Mouse (Mus musculus) hematopoietic stem cell, adult 5-6 weeks (primary cell): ENCODE results near the gene Gbp2. TPM values are rescaled to one million over a fixed set of nuclear protein-coding genes. Genes with fewer than 3 reads are reported as not detected.
"Not testable (repeated sequence)": the region's sequence is repeated elsewhere in the genome, so short reads cannot be mapped to it uniquely, and the experiment has no call there.

ENCODE experiments used
- ATAC-seq, 2 experiments: fragments of 125-278 bp in 1 of 2; replicated peaks in 1 of 2; 2 replicates each; pipeline ENCODE4 v1.8.0; 2016 to 2017; ENCODE audit warnings: inconsistent platforms in 2 of 2, mild to moderate bottlenecking in 2 of 2, moderate number of reproducible peaks in 2 of 2, low read depth in 1 of 2, moderate TSS enrichment in 1 of 2; ENCODE audit not compliant: low FRiP score in 2 of 2, poor library complexity in 2 of 2, severe bottlenecking in 2 of 2, insufficient read depth in 1 of 2, low TSS enrichment in 1 of 2
- total RNA-seq: library from RNA; stranded (forward); fragments of 172-1452, 232-1000 nt; gene quantifications from 2 replicates; pipeline ENCODE4 v1.2.3, GENCODE M21; 2017

Gbp2 gene
- total RNA-seq, result 67.2 and 88.6 TPM in 2 replicates

GRCm38 (mm10) chr3:142620111-142620955, at the start of gene Gbp2:
Gene Gbp2 (plus strand): TSS chr3:142620602.
- peak; percentile 62 to 80; a peak in 3 of 4 replicates for ATAC-seq

GRCm38 (mm10) chr3:142570738-142571137, 49.7 kb upstream of the Gbp2 start:
- ATAC-seq, result no peak

GRCm38 (mm10) chr3:142577108-142577507, 43.3 kb upstream of the Gbp2 start:
- ATAC-seq, result 0 out of 4 replicates have a peak, but pooled peaks of 1 of the 2 experiments have one; percentile 27

GRCm38 (mm10) chr3:142578342-142578741, 42.1 kb upstream of the Gbp2 start:
- ATAC-seq, result no peak

- ATAC-seq, result no peak
These were observed 37.3 kb upstream of the Gbp2 start for GRCm38 (mm10) chr3:142583067-142583466.

- ATAC-seq, result no peak
These were observed 33.0 kb upstream of the Gbp2 start for GRCm38 (mm10) chr3:142587386-142587785.

GRCm38 (mm10) chr3:142588888-142589287, 31.5 kb upstream of the Gbp2 start:
- no peak for ATAC-seq

- ATAC-seq, result no peak
These were observed 29.9 kb upstream of the Gbp2 start for GRCm38 (mm10) chr3:142590431-142591067.

GRCm38 (mm10) chr3:142594547-142594946, 25.9 kb upstream of the Gbp2 start, which contains the start of gene Gbp2b:
Gene Gbp2b (plus strand): TSS chr3:142594847.
- ATAC-seq, result no peak

- no peak for ATAC-seq
These were observed 22.5 kb upstream of the Gbp2 start for GRCm38 (mm10) chr3:142597923-142598322.

- ATAC-seq, result no peak
These were observed 18.7 kb upstream of the Gbp2 start for GRCm38 (mm10) chr3:142601675-142602074.

- ATAC-seq, result no peak
These were observed 1.7 kb upstream of the Gbp2 start for GRCm38 (mm10) chr3:142618658-142619057.

GRCm38 (mm10) chr3:142619606-142620005, 796 bp upstream of the Gbp2 start:
- ATAC-seq, result 0 out of 4 replicates have a peak, but pooled peaks of 1 of the 2 experiments have one; percentile 24

GRCm38 (mm10) chr3:142620956-142621562, 657 bp downstream of the Gbp2 start:
- ATAC-seq, result peak; percentile 78 to 82

- peak; percentile 72 to 74 for ATAC-seq
These were observed 10.0 kb downstream of the Gbp2 start for GRCm38 (mm10) chr3:142630385-142630784.

GRCm38 (mm10) chr3:142640201-142640600, 19.8 kb downstream of the Gbp2 start:
- ATAC-seq, result peak; percentile 82 to 86

GRCm38 (mm10) chr3:142645949-142646348, 25.5 kb downstream of the Gbp2 start:
- peak; percentile 65 to 68; a peak in 2 of 4 replicates for ATAC-seq

- not testable (repeated sequence) for ATAC-seq
These were observed 27.4 kb downstream of the Gbp2 start for GRCm38 (mm10) chr3:142647836-142648235.
